14 mouse cellular contexts compared by ENCODE assay signal in the genomic region with DNA sequence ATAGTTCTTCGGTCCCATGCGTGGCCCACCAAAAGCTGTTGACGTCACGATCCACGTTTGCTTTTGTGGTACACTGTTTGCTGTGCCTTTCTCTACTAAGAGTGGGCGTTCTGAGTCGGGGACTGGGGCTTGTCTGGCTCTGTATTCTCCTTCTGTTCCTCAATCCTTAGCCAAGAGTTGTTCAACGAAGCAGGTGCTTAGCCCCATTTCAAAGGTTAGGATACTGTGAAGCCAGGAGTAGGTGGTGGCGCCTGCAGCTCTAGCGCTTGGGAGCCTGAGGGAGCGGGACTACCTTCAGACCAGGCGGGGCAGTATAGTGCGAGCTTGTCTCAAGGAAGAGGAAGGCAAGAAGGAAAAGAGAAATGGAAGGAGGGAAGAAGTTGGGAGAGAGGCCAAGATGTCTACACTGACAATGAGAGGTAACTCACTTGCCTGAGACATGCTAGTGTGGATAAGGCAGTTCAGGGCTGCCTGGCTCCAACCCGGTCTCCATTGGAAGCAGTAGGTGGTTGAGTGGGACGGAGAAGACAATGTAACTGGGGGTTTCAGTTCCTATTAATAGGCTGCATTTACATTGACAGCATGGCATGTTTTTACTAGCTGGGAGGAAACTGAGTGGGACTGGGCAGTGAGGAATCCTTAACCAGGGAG. TPM values are rescaled to one million over a fixed set of nuclear protein-coding genes. Genes with fewer than 3 reads are reported as not detected.
DNase-seq lines count a peak whose midpoint lies in the region; ATAC-seq and TF ChIP-seq lines count a peak whose summit lies in the region.
"Had no signal": no experiment of that assay in that cellular context is flagged by ENCODE, and none has a peak within 500 bp of the region (broad histone marks: within the 10 kb centered on the region; RNA-seq: fewer than 3 reads in every experiment).

No protein-coding gene starts in this region.

- ATAC-seq in heart, embryonic 12.5 days (ENCODE audit: insufficient number of reproducible peaks, low FRiP score), result no peak
- peak; percentile 48 for ATAC-seq in neural tube, embryonic 12.5 days (ENCODE audit: low FRiP score, low read depth)
- no peak for ATAC-seq in hindbrain, embryonic 15.5 days (ENCODE audit: low FRiP score, low read depth)
- no peak for ATAC-seq in stomach, postnatal 0 days (ENCODE audit: low FRiP score, low TSS enrichment)
- ATAC-seq: liver, postnatal 0 days had no signal

- H3K9me3 ChIP-seq in heart, embryonic 12.5 days (replicated peaks), result no peaks in the 10 kb centered on the region
- H3K9me3 ChIP-seq in neural tube, embryonic 12.5 days, result no peaks in the 10 kb centered on the region
- no peaks in the 10 kb centered on the region for H3K9me3 ChIP-seq in hindbrain, embryonic 15.5 days
- H3K9me3 ChIP-seq in stomach, postnatal 0 days (ENCODE audit: control insufficient read depth, low read length), result no peaks in the 10 kb centered on the region

- 69% methylated on average over 15 of the region's 15 CpGs for WGBS in heart, embryonic 12.5 days
- WGBS in neural tube, embryonic 12.5 days, result 79% methylated on average over 15 of the region's 15 CpGs
- 71% methylated on average over 15 of the region's 15 CpGs for WGBS in hindbrain, embryonic 15.5 days
- WGBS in stomach, postnatal 0 days, result 75% methylated on average over 15 of the region's 15 CpGs

- no peak for TF ChIP-seq CTCF in stomach, postnatal 0 days (IDR thresholded peaks at IDR 0.05; ENCODE audit: low read depth)

- no peak overlapping the region for H3K27ac ChIP-seq in heart, embryonic 12.5 days (ENCODE audit: poor library complexity, severe bottlenecking)
- 0 out of 2 replicates have a peak overlapping the region, but pooled peaks have one; percentile 0 for H3K27ac ChIP-seq in neural tube, embryonic 12.5 days
- H3K27ac ChIP-seq in hindbrain, embryonic 15.5 days (replicated peaks), result 0 out of 2 replicates have a peak overlapping the region, but pooled peaks have one; percentile 20
- 0 out of 2 replicates have a peak overlapping the region, but pooled peaks have one; percentile 8 for H3K27ac ChIP-seq in stomach, postnatal 0 days (replicated peaks)

- no peak for TF ChIP-seq EP300 in stomach, postnatal 0 days (optimal IDR thresholded peaks at IDR 0.05)

- peaks cover 18% of the 10 kb centered on the region for H3K4me1 ChIP-seq in heart, embryonic 12.5 days (replicated peaks)
- H3K4me1 ChIP-seq in neural tube, embryonic 12.5 days, result peaks cover 4% of the 10 kb centered on the region
- peaks cover 13% of the 10 kb centered on the region for H3K4me1 ChIP-seq in hindbrain, embryonic 15.5 days (replicated peaks)
- no peaks in the 10 kb centered on the region for H3K4me1 ChIP-seq in stomach, postnatal 0 days (replicated peaks; ENCODE audit: control insufficient read depth, insufficient read depth)

- H3K4me2 ChIP-seq in heart, embryonic 12.5 days, result peak overlapping the region; percentile 29
- H3K4me2 ChIP-seq in neural tube, embryonic 12.5 days (replicated peaks), result peak overlapping the region; percentile 15; the same call in 1 of the 2 replicates
- H3K4me2 ChIP-seq in hindbrain, embryonic 15.5 days, result peak overlapping the region; percentile 23
- H3K4me2 ChIP-seq in stomach, postnatal 0 days (replicated peaks; ENCODE audit: low read depth), result no peak overlapping the region

- H3K36me3 ChIP-seq in heart, embryonic 12.5 days, result no peaks in the 10 kb centered on the region
- H3K36me3 ChIP-seq in neural tube, embryonic 12.5 days, result no peaks in the 10 kb centered on the region
- H3K36me3 ChIP-seq in hindbrain, embryonic 15.5 days, result no peaks in the 10 kb centered on the region
- H3K36me3 ChIP-seq in stomach, postnatal 0 days (ENCODE audit: control insufficient read depth, insufficient read depth, low read length), result no peaks in the 10 kb centered on the region

- peaks cover 7% of the 10 kb centered on the region; the same call in 1 of the 2 replicates for H3K27me3 ChIP-seq in heart, embryonic 12.5 days (replicated peaks)
- H3K27me3 ChIP-seq in neural tube, embryonic 12.5 days (replicated peaks), result no peaks in the 10 kb centered on the region
- H3K27me3 ChIP-seq in hindbrain, embryonic 15.5 days, result no peaks in the 10 kb centered on the region
- no peaks in the 10 kb centered on the region for H3K27me3 ChIP-seq in stomach, postnatal 0 days (ENCODE audit: control insufficient read depth, insufficient read depth, low read length)

- no peak overlapping the region for H3K4me3 ChIP-seq in heart, embryonic 12.5 days
- H3K4me3 ChIP-seq in neural tube, embryonic 12.5 days, result no peak overlapping the region
- H3K4me3 ChIP-seq in hindbrain, embryonic 15.5 days, result no peak overlapping the region
- H3K4me3 ChIP-seq in stomach, postnatal 0 days (ENCODE audit: low read depth, low read length), result no peak overlapping the region

- no peak for DNase-seq in heart, postnatal 4 days
- DNase-seq in neural tube, embryonic 10.5 days (ENCODE audit: extremely low spot score, low spot score), result no peak
- DNase-seq in stomach, postnatal 0 days (ENCODE audit: low spot score), result no peak
- DNase-seq in testis, postnatal 10 days (ENCODE audit: low spot score), result no peak
- no peak for DNase-seq in urinary bladder, adult 18-20 months (ENCODE audit: low spot score in 2 of 2)
- DNase-seq: cerebellum, postnatal 36 days; kidney, adult 18-20 months; liver, postnatal 0 days had no signal

- H3K9ac ChIP-seq in heart, embryonic 12.5 days, result no peak overlapping the region
- H3K9ac ChIP-seq in neural tube, embryonic 12.5 days, result no peak overlapping the region
- no peak overlapping the region for H3K9ac ChIP-seq in hindbrain, embryonic 15.5 days
- H3K9ac ChIP-seq in stomach, postnatal 0 days (ENCODE audit: low read length), result no peak overlapping the region
- H3K9ac ChIP-seq: liver, postnatal 0 days had no signal

RNA-seq across cellular contexts. Expression of a gene that starts 9.0 kb away (rescaled TPM):
- 0.46 and 0.72 TPM in 2 replicates for polyA plus RNA-seq in heart, embryonic 12.5 days (2016; fragmentation: Nextera tagmentation; extraction: Ambion mirVana)
- total RNA-seq in heart, postnatal 4 days (2021), result under 1 TPM; 0.16 to 0.26 TPM
- polyA plus RNA-seq in neural tube, embryonic 12.5 days (2016; fragmentation: Nextera tagmentation; extraction: Ambion mirVana), result not detected in 2 replicates
- polyA plus RNA-seq in hindbrain, embryonic 15.5 days (2015; fragmentation: Nextera tagmentation; extraction: Ambion mirVana), result 0.14 and 0.22 TPM in 2 replicates
- 106 and 139 TPM in 2 replicates for polyA plus RNA-seq in stomach, postnatal 0 days (2015; fragmentation: Nextera tagmentation; extraction: Ambion mirVana)
- total RNA-seq: megakaryocyte, adult 5-6 weeks had no signal
- polyA plus RNA-seq: liver, postnatal 0 days had no signal

RNA-seq across cellular contexts. Expression of a gene that starts 9.9 kb away (rescaled TPM):
- polyA plus RNA-seq in heart, embryonic 12.5 days (2016; fragmentation: Nextera tagmentation; extraction: Ambion mirVana), result 0.39 and 0.49 TPM in 2 replicates
- total RNA-seq in heart, postnatal 4 days (2021), result not detected
- polyA plus RNA-seq in neural tube, embryonic 12.5 days (2016; fragmentation: Nextera tagmentation; extraction: Ambion mirVana), result 0.91 and 1.4 TPM in 2 replicates
- polyA plus RNA-seq in hindbrain, embryonic 15.5 days (2015; fragmentation: Nextera tagmentation; extraction: Ambion mirVana), result 0.97 and 1.2 TPM in 2 replicates
- polyA plus RNA-seq in stomach, postnatal 0 days (2015; fragmentation: Nextera tagmentation; extraction: Ambion mirVana), result 66.1 and 66.8 TPM in 2 replicates
- total RNA-seq: gastrocnemius, adult 18-20 months; megakaryocyte, adult 5-6 weeks had no signal

RNA-seq across cellular contexts. Expression of a gene that starts 24.4 kb away (rescaled TPM):
- polyA plus RNA-seq in heart, embryonic 12.5 days (2016; fragmentation: Nextera tagmentation; extraction: Ambion mirVana), result not detected in 2 replicates
- total RNA-seq in heart, postnatal 4 days (2021), result not detected
- polyA plus RNA-seq in neural tube, embryonic 12.5 days (2016; fragmentation: Nextera tagmentation; extraction: Ambion mirVana), result not detected in 2 replicates
- polyA plus RNA-seq in hindbrain, embryonic 15.5 days (2015; fragmentation: Nextera tagmentation; extraction: Ambion mirVana), result not detected in 2 replicates
- 234 and 311 TPM in 2 replicates for polyA plus RNA-seq in stomach, postnatal 0 days (2015; fragmentation: Nextera tagmentation; extraction: Ambion mirVana)
- total RNA-seq: gastrocnemius, adult 18-20 months; left cerebral cortex, adult 18-20 months; megakaryocyte, adult 5-6 weeks had no signal
- polyA plus RNA-seq: liver, postnatal 0 days had no signal

RNA-seq across cellular contexts. Expression of a gene that starts 26.0 kb away (rescaled TPM):
- 15.9 and 17.7 TPM in 2 replicates for polyA plus RNA-seq in heart, embryonic 12.5 days (2016; fragmentation: Nextera tagmentation; extraction: Ambion mirVana)
- total RNA-seq in heart, postnatal 4 days (2021), result 10 to 100 TPM; 11.0 to 12.5 TPM
- 12.9 and 13.1 TPM in 2 replicates for polyA plus RNA-seq in neural tube, embryonic 12.5 days (2016; fragmentation: Nextera tagmentation; extraction: Ambion mirVana)
- 6.5 and 7.9 TPM in 2 replicates for polyA plus RNA-seq in hindbrain, embryonic 15.5 days (2015; fragmentation: Nextera tagmentation; extraction: Ambion mirVana)
- polyA plus RNA-seq in stomach, postnatal 0 days (2015; fragmentation: Nextera tagmentation; extraction: Ambion mirVana), result 7.1 and 7.4 TPM in 2 replicates

RNA-seq across cellular contexts. Expression of a gene that starts 26.3 kb away (rescaled TPM):
- 49.6 and 49.8 TPM in 2 replicates for polyA plus RNA-seq in heart, embryonic 12.5 days (2016; fragmentation: Nextera tagmentation; extraction: Ambion mirVana)
- 10 to 100 TPM; 41.1 to 44.2 TPM for total RNA-seq in heart, postnatal 4 days (2021)
- polyA plus RNA-seq in neural tube, embryonic 12.5 days (2016; fragmentation: Nextera tagmentation; extraction: Ambion mirVana), result 34.1 and 35.1 TPM in 2 replicates
- polyA plus RNA-seq in hindbrain, embryonic 15.5 days (2015; fragmentation: Nextera tagmentation; extraction: Ambion mirVana), result 19.3 and 21.0 TPM in 2 replicates
- 32.7 and 34.5 TPM in 2 replicates for polyA plus RNA-seq in stomach, postnatal 0 days (2015; fragmentation: Nextera tagmentation; extraction: Ambion mirVana)

Comparison
In these comparisons a context has a peak if more than half of its experiments do, and no peak if none do; other contexts are left out.
1. RNA of a gene that starts 9.0 kb away (polyA plus RNA-seq): 106 to 139 TPM in stomach, postnatal 0 days; 0.46 to 0.72 TPM in heart, embryonic 12.5 days, 0.14 to 0.22 TPM in hindbrain, embryonic 15.5 days and not detected in neural tube, embryonic 12.5 days; every median in the first group is over 10 times any median in the second.
2. RNA of a gene that starts 9.9 kb away (polyA plus RNA-seq): 66.1 to 66.8 TPM in stomach, postnatal 0 days; 0.91 to 1.4 TPM in neural tube, embryonic 12.5 days, 0.97 to 1.2 TPM in hindbrain, embryonic 15.5 days and 0.39 to 0.49 TPM in heart, embryonic 12.5 days; every median in the first group is over 10 times any median in the second.
3. RNA of a gene that starts 24.4 kb away (polyA plus RNA-seq): 234 to 311 TPM in stomach, postnatal 0 days; not detected in neural tube, embryonic 12.5 days, not detected in hindbrain, embryonic 15.5 days and not detected in heart, embryonic 12.5 days; every median in the first group is over 100 times any median in the second.